Mouse (Mus musculus): ENCODE measurements around the gene Rbx1.

GRCm38 (mm10) chr15:81470735-81471134 lies 4.6 kb downstream of the Rbx1 start:
- TF ChIP-seq CTCF (conservative IDR thresholded peaks at IDR 0.05; ENCODE audit: insufficient read depth, insufficient read length, low read depth, low read length) (no peak), POLR2A (IDR thresholded peaks at IDR 0.05; ENCODE audit: low read depth, low read length) (no peak)
